Mouse (Mus musculus): ENCODE data around the gene Riok1. TPM values are rescaled to one million over a fixed set of nuclear protein-coding genes. Genes with fewer than 3 reads are reported as not detected.

Riok1 gene
- polyA plus RNA-seq, 1 experiment = 11.8 TPM

- Histone ChIP-seq H3K27me3 (ENCODE audit: control insufficient read depth, insufficient read depth, insufficient read length) (no peaks in the 10 kb centered on the region), H3K79me3 (ENCODE audit: low read depth) (no peaks in the 10 kb centered on the region), H3K79me2 (ENCODE audit: control insufficient read depth, insufficient read depth) (no peaks in the 10 kb centered on the region), H3K36me3 (ENCODE audit: control insufficient read depth, insufficient read depth) (peaks cover 15% of the 10 kb centered on the region), H3ac (ENCODE audit: control insufficient read depth, insufficient read length, low read depth) (no peak overlapping the region), H3K4me3 (ENCODE audit: insufficient read depth, poor library complexity, severe bottlenecking) (no peak overlapping the region)
- TF ChIP-seq USF1 (IDR thresholded peaks at IDR 0.05; ENCODE audit: low read depth) = no peak
- TF ChIP-seq MYOD1 (IDR thresholded peaks at IDR 0.05; ENCODE audit: control insufficient read depth, insufficient read length, low read depth) = no peak
- no peak for TF ChIP-seq FOSL1 (IDR thresholded peaks at IDR 0.05; ENCODE audit: insufficient read depth, low read length, poor library complexity, severe bottlenecking)
- no peak for TF ChIP-seq CEBPB (IDR thresholded peaks at IDR 0.05; ENCODE audit: low read depth)
- no peak for TF ChIP-seq CTCF (IDR thresholded peaks at IDR 0.05; ENCODE audit: control insufficient read depth, insufficient read depth, insufficient read length)
- TF ChIP-seq MYOG (IDR thresholded peaks at IDR 0.05; ENCODE audit: control insufficient read depth, extremely low read depth, insufficient read length) = no peak
- no peak for TF ChIP-seq MAX (IDR thresholded peaks at IDR 0.05)
These were observed 28.3 kb downstream of the Riok1 start for GRCm38 (mm10) chr13:38064854-38065663.

GRCm38 (mm10) chr13:38070945-38071344 is 34.1 kb downstream of the Riok1 start:
- H3K79me3 ChIP-seq (ENCODE audit: low read depth) = no peaks in the 10 kb centered on the region
- no peaks in the 10 kb centered on the region for H3K36me3 ChIP-seq (ENCODE audit: control insufficient read depth, insufficient read depth)
- H3K4me3 ChIP-seq (ENCODE audit: insufficient read depth, poor library complexity, severe bottlenecking) = no peak overlapping the region
- TF ChIP-seq FOSL1 (IDR thresholded peaks at IDR 0.05; ENCODE audit: insufficient read depth, low read length, poor library complexity, severe bottlenecking) (no peak), CEBPB (IDR thresholded peaks at IDR 0.05; ENCODE audit: low read depth) (no peak), USF1 (IDR thresholded peaks at IDR 0.05; ENCODE audit: low read depth) (no peak), CTCF (IDR thresholded peaks at IDR 0.05; ENCODE audit: control insufficient read depth, insufficient read depth, insufficient read length) (no peak), MYOG (IDR thresholded peaks at IDR 0.05; ENCODE audit: control insufficient read depth, extremely low read depth, insufficient read length) (no peak), MAX (IDR thresholded peaks at IDR 0.05) (no peak), MYOD1 (IDR thresholded peaks at IDR 0.05; ENCODE audit: control insufficient read depth, insufficient read length, low read depth) (no peak)
- H3K79me2 ChIP-seq (ENCODE audit: control insufficient read depth, insufficient read depth) = no peaks in the 10 kb centered on the region
- no peak overlapping the region for H3ac ChIP-seq (ENCODE audit: control insufficient read depth, insufficient read length, low read depth)
- H3K27me3 ChIP-seq (ENCODE audit: control insufficient read depth, insufficient read depth, insufficient read length) = no peaks in the 10 kb centered on the region

- Histone ChIP-seq H3K4me3 (ENCODE audit: insufficient read depth, poor library complexity, severe bottlenecking) (no peak overlapping the region), H3K36me3 (ENCODE audit: control insufficient read depth, insufficient read depth) (no peaks in the 10 kb centered on the region), H3ac (ENCODE audit: control insufficient read depth, insufficient read length, low read depth) (no peak overlapping the region), H3K27me3 (ENCODE audit: control insufficient read depth, insufficient read depth, insufficient read length) (no peaks in the 10 kb centered on the region), H3K79me3 (ENCODE audit: low read depth) (no peaks in the 10 kb centered on the region), H3K79me2 (ENCODE audit: control insufficient read depth, insufficient read depth) (no peaks in the 10 kb centered on the region)
- TF ChIP-seq MYOG (IDR thresholded peaks at IDR 0.05; ENCODE audit: control insufficient read depth, extremely low read depth, insufficient read length) (no peak), FOSL1 (IDR thresholded peaks at IDR 0.05; ENCODE audit: insufficient read depth, low read length, poor library complexity, severe bottlenecking) (no peak), MYOD1 (IDR thresholded peaks at IDR 0.05; ENCODE audit: control insufficient read depth, insufficient read length, low read depth) (no peak)
These were observed 36.8 kb downstream of the Riok1 start for GRCm38 (mm10) chr13:38073374-38074307.

GRCm38 (mm10) chr13:38074404-38074803 is 37.6 kb downstream of the Riok1 start:
- no peak for TF ChIP-seq USF1 (IDR thresholded peaks at IDR 0.05; ENCODE audit: low read depth)
- Histone ChIP-seq H3K27me3 (ENCODE audit: control insufficient read depth, insufficient read depth, insufficient read length) (no peaks in the 10 kb centered on the region), H3K79me3 (ENCODE audit: low read depth) (no peaks in the 10 kb centered on the region)

DNA sequence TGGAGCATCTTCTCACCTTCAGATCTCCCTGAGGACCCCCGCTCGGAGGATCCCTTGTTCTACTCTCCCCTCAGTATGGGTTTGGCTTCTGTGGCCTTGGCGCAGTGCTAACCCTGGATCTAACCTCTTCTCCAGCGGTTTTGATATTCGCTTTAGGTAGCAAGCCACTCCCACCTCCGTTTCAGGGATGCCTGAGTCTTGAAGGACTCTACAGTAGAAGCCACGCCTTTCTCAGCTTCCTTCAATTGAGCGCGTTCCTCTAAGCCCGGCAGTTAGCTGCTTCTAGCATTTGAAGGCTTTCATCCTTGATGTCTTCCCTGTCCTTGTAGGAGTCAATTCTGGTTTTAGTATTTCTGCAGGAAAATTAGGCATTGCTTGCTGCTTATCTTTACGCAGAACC is 40.3 kb downstream of the Riok1 start:
- Histone ChIP-seq H3K27me3 (ENCODE audit: control insufficient read depth, insufficient read depth, insufficient read length) (peaks cover 4% of the 10 kb centered on the region), H3K79me2 (ENCODE audit: control insufficient read depth, insufficient read depth) (no peaks in the 10 kb centered on the region), H3K36me3 (ENCODE audit: control insufficient read depth, insufficient read depth) (no peaks in the 10 kb centered on the region), H3ac (ENCODE audit: control insufficient read depth, insufficient read length, low read depth) (no peak overlapping the region), H3K4me3 (ENCODE audit: insufficient read depth, poor library complexity, severe bottlenecking) (no peak overlapping the region), H3K79me3 (ENCODE audit: low read depth) (no peaks in the 10 kb centered on the region)
- TF ChIP-seq MAX (IDR thresholded peaks at IDR 0.05) = no peak
- TF ChIP-seq MYOD1 (IDR thresholded peaks at IDR 0.05; ENCODE audit: control insufficient read depth, insufficient read length, low read depth) = no peak
- TF ChIP-seq MYOG (IDR thresholded peaks at IDR 0.05; ENCODE audit: control insufficient read depth, extremely low read depth, insufficient read length) = no peak
- no peak for TF ChIP-seq CTCF (IDR thresholded peaks at IDR 0.05; ENCODE audit: control insufficient read depth, insufficient read depth, insufficient read length)
- TF ChIP-seq CEBPB (IDR thresholded peaks at IDR 0.05; ENCODE audit: low read depth) = no peak
- TF ChIP-seq USF1 (IDR thresholded peaks at IDR 0.05; ENCODE audit: low read depth) = no peak
- no peak for TF ChIP-seq FOSL1 (IDR thresholded peaks at IDR 0.05; ENCODE audit: insufficient read depth, low read length, poor library complexity, severe bottlenecking)

More at GRCm38 (mm10) chr13:38074404-38074803, 37.6 kb downstream of the Riok1 start:
- H3K79me2 ChIP-seq (ENCODE audit: control insufficient read depth, insufficient read depth) = no peaks in the 10 kb centered on the region
- no peaks in the 10 kb centered on the region for H3K36me3 ChIP-seq (ENCODE audit: control insufficient read depth, insufficient read depth)
- no peak overlapping the region for H3K4me3 ChIP-seq (ENCODE audit: insufficient read depth, poor library complexity, severe bottlenecking)
- no peak overlapping the region for H3ac ChIP-seq (ENCODE audit: control insufficient read depth, insufficient read length, low read depth)
